Mouse (Mus musculus) spleen, adult 2 months (tissue): ENCODE measurements at regions not wholly inside any gene's neighbourhood (a gene's known extent, or its start where the extent isn't known, plus 50 kb on each side); places are given as distances from the start of the nearest gene placed in this dataset.

Source experiments
- CTCF ChIP-seq: fragments of 200-500 bp; IDR thresholded peaks from 2 replicates; pipeline ENCODE4 v1.5.1; 2011; ENCODE audit warnings: mild to moderate bottlenecking, inconsistent platforms; ENCODE audit not compliant: insufficient read depth, insufficient read length, insufficient replicate concordance; ENCODE audit errors: extremely low read depth
- POLR2A ChIP-seq: fragments of 200-500 bp; IDR thresholded peaks from 2 replicates; pipeline ENCODE4 v1.6.1; 2011; ENCODE audit warnings: low read depth, low read length, inconsistent platforms

GRCm38 (mm10) chr8:26748161-26748971, 228.8 kb upstream of the Zfp703 start:
- no peak for TF ChIP-seq CTCF
- no peak for TF ChIP-seq POLR2A
